In genomic region chr11:18115693-18116450, GRCm38 (mm10) we compare ENCODE assay signal across 8 mouse cellular contexts.
A peak's percentile ranks its signal among the peaks of the same experiment; 100 is the strongest.
DNase-seq lines count a peak whose midpoint lies in the region; ATAC-seq lines count a peak whose summit lies in the region.

No protein-coding gene starts in this region.

- no peak for ATAC-seq in cerebellum, adult (ENCODE audit: insufficient number of reproducible peaks, low FRiP score, low TSS enrichment)
- no peak for ATAC-seq in granulocyte monocyte progenitor cell, adult 5-6 weeks (replicated peaks; ENCODE audit: poor library complexity, severe bottlenecking)

- peak; percentile 1 for DNase-seq in cerebellum, adult 11 months
- peak; percentile 26 for DNase-seq in Muller cell, postnatal 12 days (ENCODE audit: inconsistent ontology term)
- peak; percentile 27 to 29 for DNase-seq in frontal cortex, postnatal 14 days (ENCODE audit: low spot score in 2 of 2)
- peak; percentile 8 to 47 for DNase-seq in layer of hippocampus, adult 18-20 months (ENCODE audit: low spot score in 2 of 2)
- DNase-seq in lung, postnatal 36 days = peak; percentile 22
- no peak for DNase-seq in kidney, postnatal 36 days

Comparison
In these comparisons a context has a peak if more than half of its experiments do, and no peak if none do; other contexts are left out.
1. DNase-seq: peak in cerebellum, adult 11 months (single experiment), Muller cell, postnatal 12 days (single experiment), frontal cortex, postnatal 14 days (2 of 2), layer of hippocampus, adult 18-20 months (2 of 2) and lung, postnatal 36 days (single experiment); none in kidney, postnatal 36 days (0 of 2).